Mouse (Mus musculus): ENCODE results near the gene Fam129a.
A peak's percentile ranks its signal among the peaks of the same experiment; 100 is the strongest.
"Not testable (repeated sequence)": the region's sequence is repeated elsewhere in the genome, so short reads cannot be mapped to it uniquely, and the experiment has no call there.

The Fam129a gene

GRCm38 (mm10) chr1:151664837-151665431 lies 93.9 kb downstream of the Fam129a start:
- DNase-seq (ENCODE audit: low spot score): no peak

- DNase-seq (ENCODE audit: low spot score): no peak
These were observed 96.5 kb downstream of the Fam129a start for GRCm38 (mm10) chr1:151667351-151668074.

- no peak for DNase-seq (ENCODE audit: low spot score)
These were observed 99.1 kb downstream of the Fam129a start for GRCm38 (mm10) chr1:151670006-151670591.

GRCm38 (mm10) chr1:151675684-151676083 lies 104.7 kb downstream of the Fam129a start:
- no peak for DNase-seq (ENCODE audit: low spot score)

- no peak for DNase-seq (ENCODE audit: low spot score)
These were observed 106.3 kb downstream of the Fam129a start for GRCm38 (mm10) chr1:151677185-151677809.

DNA sequence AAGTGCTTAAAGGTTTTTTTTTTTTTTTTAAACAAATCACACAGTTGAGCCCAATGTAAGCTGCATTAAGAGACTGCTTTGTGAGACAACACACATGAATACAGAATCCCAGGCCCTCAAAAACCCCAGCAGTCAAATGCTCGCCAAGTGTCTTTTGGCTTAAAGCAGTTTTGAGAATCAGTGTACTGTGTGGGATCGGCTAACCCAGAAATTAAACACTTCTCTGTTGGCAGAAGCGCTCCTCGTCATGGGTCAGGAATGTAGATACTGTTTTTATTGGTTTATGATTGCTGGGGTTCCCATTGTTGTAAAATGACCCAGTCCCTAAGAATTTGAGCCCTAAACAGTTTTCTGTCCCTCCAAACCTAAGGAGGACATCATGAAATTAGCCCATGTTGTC lies 107.0 kb downstream of the Fam129a start:
- DNase-seq (ENCODE audit: low spot score): no peak

- no peak for DNase-seq (ENCODE audit: low spot score)
These were observed 108.2 kb downstream of the Fam129a start for GRCm38 (mm10) chr1:151679153-151679552.

GRCm38 (mm10) chr1:151679883-151680613 lies 109.1 kb downstream of the Fam129a start:
- DNase-seq (ENCODE audit: low spot score): no peak

DNA sequence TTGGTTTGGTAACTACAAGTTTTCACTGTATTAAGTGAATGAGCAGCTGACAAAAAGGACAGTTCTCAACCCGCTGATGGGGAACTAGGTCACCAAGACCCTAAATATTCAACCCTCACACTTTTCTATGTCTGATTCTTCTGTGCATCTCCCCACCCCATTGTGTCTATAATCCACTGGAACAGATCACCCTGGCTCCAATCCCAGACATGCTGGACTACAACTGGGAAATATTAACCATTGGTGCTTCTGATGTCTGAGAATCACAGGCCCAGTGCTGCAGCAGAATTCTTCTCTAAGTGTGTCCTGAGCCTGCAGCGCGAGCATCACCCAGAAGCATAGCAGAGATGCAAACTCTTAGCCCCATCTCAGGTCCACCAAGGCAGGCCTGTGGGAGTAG lies 110.0 kb downstream of the Fam129a start:
- no peak for DNase-seq (ENCODE audit: low spot score)

DNA sequence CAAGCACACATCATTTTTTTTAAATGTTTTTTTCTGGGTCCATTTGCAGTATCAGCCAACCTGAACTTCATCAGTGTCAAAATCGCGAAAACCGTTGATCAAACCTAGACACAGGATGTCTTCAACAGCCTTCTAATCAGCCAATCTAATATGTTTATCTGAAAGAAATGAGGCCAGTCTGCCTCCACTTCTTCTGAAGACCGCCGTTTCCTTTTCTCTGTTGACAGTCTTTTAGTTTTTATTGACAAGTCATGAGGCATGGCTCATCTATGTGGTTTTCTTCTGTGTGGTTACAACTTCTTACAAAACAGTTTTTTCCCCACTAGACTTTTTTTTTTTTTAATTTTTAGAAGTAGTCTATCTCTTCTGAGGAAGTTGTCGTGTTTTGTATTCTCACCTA lies 111.9 kb downstream of the Fam129a start:
- no peak for DNase-seq (ENCODE audit: low spot score)

DNA sequence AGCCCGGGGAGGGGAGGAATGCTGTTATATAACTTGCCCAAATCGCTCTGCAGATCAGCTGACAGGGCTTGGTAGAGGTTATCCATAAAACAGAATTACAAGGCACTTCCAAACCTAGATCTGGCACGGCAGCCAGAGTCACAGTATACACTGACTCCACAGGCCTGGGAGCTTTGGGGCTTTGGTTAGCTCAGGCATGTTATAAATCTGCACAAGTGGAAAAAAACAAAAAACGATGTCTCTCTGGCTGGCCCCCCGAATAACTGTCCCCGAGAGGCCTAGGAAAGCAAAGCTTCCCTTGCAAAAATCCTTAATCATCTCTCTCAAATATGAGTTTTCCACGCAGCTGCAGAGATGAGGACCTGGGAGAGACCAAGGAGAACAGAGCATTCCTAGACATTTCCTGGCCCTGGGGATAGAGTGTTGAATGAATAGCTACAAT lies 113.5 kb downstream of the Fam129a start:
- no peak for DNase-seq (ENCODE audit: low spot score)

- no peak for DNase-seq (ENCODE audit: low spot score)
These were observed 114.0 kb downstream of the Fam129a start for GRCm38 (mm10) chr1:151684978-151685377.

DNA sequence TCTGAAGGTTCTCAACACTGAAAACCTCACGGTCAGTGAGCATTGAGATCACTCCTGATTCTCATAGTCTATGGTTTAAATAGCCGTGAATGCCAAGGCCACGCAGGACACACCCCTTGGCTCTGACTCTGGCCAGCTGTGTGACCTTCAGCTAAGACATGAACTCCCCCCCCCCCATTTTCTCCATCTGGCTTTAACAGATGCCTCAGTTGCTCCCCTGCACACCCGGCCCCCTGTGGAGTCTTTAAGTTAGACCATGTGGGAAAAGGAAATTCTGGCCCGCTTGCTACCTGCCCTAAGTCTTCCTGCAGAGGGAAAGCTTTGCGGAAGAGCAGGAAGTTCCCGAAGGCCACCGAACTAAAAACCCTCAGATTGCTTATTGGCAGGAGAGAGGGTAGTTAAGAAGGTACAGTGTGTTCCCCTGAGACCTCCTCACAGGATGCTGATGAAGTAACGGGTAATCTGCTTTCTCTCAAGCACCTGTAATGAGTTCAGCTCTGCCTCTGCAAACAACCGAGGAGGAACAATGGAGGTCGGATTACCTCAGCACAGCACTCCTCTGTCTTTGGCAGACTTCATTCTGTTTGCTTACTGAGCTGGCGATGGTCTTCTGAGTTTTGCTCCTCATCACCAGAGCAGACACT lies 114.8 kb downstream of the Fam129a start:
- peak; percentile 65 for DNase-seq (ENCODE audit: low spot score)

- peak; percentile 24 for DNase-seq (ENCODE audit: low spot score)
These were observed 115.7 kb downstream of the Fam129a start for GRCm38 (mm10) chr1:151686696-151687095.

- no peak for DNase-seq (ENCODE audit: low spot score)
These were observed 118.0 kb downstream of the Fam129a start for GRCm38 (mm10) chr1:151689032-151689431.

DNA sequence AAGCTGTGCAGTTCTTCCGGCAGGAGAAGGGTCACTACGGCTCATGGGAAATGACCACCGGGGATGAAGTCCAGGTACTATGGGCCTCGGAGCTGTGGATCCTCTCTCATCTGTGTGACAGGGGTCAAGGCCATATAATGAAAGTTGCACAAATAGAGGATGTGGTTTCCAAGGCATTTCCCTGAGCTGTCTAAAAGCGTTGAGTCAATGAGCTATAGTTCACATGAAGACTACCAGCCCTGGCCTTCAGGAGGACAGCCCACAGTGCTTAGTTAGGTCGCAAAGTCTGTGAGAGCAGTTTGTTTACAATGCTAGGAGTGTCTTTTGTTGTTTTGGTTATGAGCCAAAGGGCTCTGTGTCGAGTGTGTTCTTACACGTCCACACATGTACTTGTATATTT lies 118.6 kb downstream of the Fam129a start:
- no peak for DNase-seq (ENCODE audit: low spot score)

- DNase-seq (ENCODE audit: low spot score): no peak
These were observed 119.1 kb downstream of the Fam129a start for GRCm38 (mm10) chr1:151690061-151690460.

DNA sequence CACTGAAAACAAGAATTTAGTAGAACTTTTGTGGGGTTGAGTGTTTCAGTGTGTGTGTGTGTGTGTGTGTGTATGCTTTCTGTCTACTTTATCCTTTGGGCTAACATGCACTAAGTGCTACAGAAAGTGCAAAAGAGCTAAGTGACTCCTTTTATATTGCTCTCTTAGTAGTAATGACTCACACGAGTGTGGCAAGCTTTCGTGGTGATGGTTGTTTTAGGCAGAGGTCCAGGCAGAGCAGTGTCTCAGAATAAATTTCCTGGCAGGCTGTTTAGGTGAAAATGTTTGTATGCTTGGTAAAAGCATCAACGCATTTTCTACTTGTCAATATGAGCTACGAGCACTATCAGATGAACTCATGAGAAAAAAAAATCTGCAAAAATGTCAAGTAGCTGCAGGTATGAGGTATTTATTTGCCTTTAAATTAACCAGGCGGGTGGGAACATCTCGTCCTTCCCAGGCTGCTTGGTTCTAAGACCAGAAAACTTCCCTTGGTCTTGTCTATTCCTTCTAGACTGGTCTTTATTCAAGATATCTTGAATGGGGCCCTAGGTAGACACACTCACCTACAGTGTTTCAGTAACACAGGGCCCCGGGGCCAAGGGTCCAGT lies 119.7 kb downstream of the Fam129a start:
- DNase-seq (ENCODE audit: low spot score): no peak

DNA sequence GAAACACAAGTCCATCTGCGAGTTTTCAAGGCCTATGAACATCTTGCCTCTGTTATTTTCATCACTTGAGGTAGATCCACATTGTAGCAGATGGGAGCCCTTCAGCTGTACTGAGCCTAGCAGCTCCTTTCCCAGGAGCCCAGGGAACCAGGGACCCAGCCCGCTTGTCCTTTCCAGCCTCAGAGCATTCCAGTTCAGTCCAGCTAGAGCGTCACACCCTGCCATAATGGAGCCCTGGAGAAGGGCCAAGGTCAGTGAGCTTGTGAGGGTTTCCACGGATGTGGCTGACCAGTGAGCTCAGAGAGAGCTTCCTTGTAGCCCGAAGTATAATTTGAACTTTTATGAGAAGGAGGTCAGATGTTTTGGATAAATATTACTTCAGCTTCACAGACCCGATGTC lies 121.9 kb downstream of the Fam129a start:
- DNase-seq (ENCODE audit: low spot score): not testable (repeated sequence)

DNA sequence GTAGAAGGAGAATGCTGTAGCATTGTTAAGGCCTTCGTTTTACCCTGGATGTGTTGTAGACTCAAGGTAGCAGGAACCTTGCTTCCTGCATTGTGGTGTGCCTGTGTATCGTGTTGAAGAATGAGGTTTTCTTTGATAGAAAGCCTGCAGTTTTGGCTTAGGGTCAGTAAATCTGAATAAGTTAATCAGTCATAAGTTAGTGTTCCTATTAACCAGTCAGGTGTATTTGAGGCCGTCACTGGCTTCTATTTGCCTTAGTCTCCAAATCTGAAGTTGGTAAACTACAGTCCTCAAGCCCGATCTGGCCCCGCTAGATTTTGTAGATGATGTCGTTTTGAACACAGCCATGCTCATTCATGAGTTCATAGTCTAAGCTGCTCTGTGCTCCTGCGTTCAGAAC lies 125.8 kb downstream of the Fam129a start:
- DNase-seq (ENCODE audit: low spot score): no peak

DNA sequence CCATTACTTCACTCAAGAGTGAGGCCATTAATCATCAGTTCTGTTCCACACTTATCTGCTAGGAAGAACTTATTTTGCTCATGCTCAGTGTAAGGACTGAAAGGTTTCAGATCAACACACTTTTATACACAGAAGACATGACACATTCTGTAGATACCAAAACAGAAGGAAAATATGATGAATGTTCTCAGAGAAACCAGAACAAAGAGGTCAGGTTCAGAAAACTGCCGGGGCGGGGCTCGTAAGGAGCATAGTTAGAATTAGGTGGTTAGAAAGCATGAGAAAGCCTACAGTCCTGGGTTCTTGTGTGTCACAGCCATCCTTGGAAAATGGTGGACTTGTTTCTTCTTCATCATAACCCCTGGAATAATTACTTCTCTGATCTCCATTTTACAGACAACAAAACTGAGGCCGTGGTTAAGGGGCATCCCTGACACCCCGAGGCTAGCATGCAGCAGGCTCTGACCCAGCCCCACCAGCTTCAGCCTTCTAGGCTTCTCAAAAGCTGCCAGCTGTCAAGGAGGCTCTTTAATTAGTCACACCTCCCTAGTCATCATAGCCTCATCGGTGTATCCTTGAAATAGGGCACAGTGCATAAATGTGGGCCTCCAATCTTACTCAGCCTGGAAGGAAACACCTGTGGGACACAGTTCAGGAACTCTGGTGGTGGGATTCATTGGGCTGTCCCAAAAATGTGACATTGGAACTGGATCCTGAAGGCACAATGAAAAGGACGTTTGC lies 127.1 kb downstream of the Fam129a start:
- DNase-seq (ENCODE audit: low spot score): no peak

Measured in embryo, embryonic 10.5 days (tissue).